Mouse (Mus musculus) lung, embryonic 16.5 days (tissue): Measurements from ENCODE around the gene Olfr286. TPM values are rescaled to one million over a fixed set of nuclear protein-coding genes. Genes with fewer than 3 reads are reported as not detected.

Experiments used
- polyA plus RNA-seq: library from polyadenylated mRNA; unstranded; fragments of >200 nt; fragmentation: Nextera tagmentation; extraction: Ambion mirVana; gene quantifications from 2 replicates; pipeline ENCODE4 v1.2.1, GENCODE M21; 2015

The Olfr286 gene
- polyA plus RNA-seq, 1 experiment from 2014 or later: not detected

Other genes starting within 250 kb of the Olfr286 start
- 17.0 and 19.2 TPM in 2 replicates for gene Col2a1, start 229.8 kb downstream of the Olfr286 start, polyA plus RNA-seq
- gene Pfkm, start 141.9 kb downstream of the Olfr286 start, polyA plus RNA-seq: 32.2 and 33.6 TPM in 2 replicates
- 27.4 and 29.2 TPM in 2 replicates for gene Senp1, start 140.7 kb downstream of the Olfr286 start, polyA plus RNA-seq
- gene Asb8, start 68.8 kb downstream of the Olfr286 start, polyA plus RNA-seq: 44.5 and 47.9 TPM in 2 replicates
- 0.20 and 0.24 TPM in 2 replicates for gene Ccdc184, start 67.3 kb downstream of the Olfr286 start, polyA plus RNA-seq
- gene Olfr288, start 38.9 kb downstream of the Olfr286 start, polyA plus RNA-seq: not detected in 2 replicates
- gene Gm44579, start 13.5 kb downstream of the Olfr286 start, polyA plus RNA-seq: not detected in 2 replicates
- gene Olfr287, start 13.4 kb downstream of the Olfr286 start, polyA plus RNA-seq: not detected in 2 replicates
- gene H1fnt, start 22.8 kb upstream of the Olfr286 start, polyA plus RNA-seq: not detected in 2 replicates
- gene Zfp641, start 61.7 kb upstream of the Olfr286 start, polyA plus RNA-seq: 0.65 and 0.70 TPM in 2 replicates
- not detected in 2 replicates for gene Olfr285, start 82.9 kb upstream of the Olfr286 start, polyA plus RNA-seq
- not detected in 2 replicates for gene Olfr284, start 106.5 kb upstream of the Olfr286 start, polyA plus RNA-seq
- gene Olfr283, start 146.5 kb upstream of the Olfr286 start, polyA plus RNA-seq: not detected in 2 replicates
- gene Olfr282, start 196.8 kb upstream of the Olfr286 start, polyA plus RNA-seq: not detected in 2 replicates
- gene Olfr281, start 218.1 kb upstream of the Olfr286 start, polyA plus RNA-seq: not detected in 2 replicates
- gene OR5BS1P, start 235.4 kb upstream of the Olfr286 start, polyA plus RNA-seq: not detected in 2 replicates
- 0.39 and 0.82 TPM in 2 replicates for gene Lalba, start 248.3 kb upstream of the Olfr286 start, polyA plus RNA-seq